Mouse (Mus musculus) right cerebral cortex, adult 18-20 months (tissue): ENCODE data around the gene Mapk8ip3.
"Not testable (repeated sequence)": the region's sequence is repeated elsewhere in the genome, so short reads cannot be mapped to it uniquely, and the experiment has no call there.

ENCODE experiments used
- DNase-seq: peaks from one replicate; pipeline ENCODE4 v3.0.0; 2022; ENCODE audit warnings: mixed read lengths

Mapk8ip3 gene

GRCm38 (mm10) chr17:24936259-24937237 lies at the start of gene Mapk8ip3:
Mapk8ip3 (minus strand) TSS chr17:24936977.
- peak; percentile 98 for DNase-seq

- DNase-seq = no peak
Observed at GRCm38 (mm10) chr17:24960852-24961715, 24.3 kb upstream of the Mapk8ip3 start.

DNA sequence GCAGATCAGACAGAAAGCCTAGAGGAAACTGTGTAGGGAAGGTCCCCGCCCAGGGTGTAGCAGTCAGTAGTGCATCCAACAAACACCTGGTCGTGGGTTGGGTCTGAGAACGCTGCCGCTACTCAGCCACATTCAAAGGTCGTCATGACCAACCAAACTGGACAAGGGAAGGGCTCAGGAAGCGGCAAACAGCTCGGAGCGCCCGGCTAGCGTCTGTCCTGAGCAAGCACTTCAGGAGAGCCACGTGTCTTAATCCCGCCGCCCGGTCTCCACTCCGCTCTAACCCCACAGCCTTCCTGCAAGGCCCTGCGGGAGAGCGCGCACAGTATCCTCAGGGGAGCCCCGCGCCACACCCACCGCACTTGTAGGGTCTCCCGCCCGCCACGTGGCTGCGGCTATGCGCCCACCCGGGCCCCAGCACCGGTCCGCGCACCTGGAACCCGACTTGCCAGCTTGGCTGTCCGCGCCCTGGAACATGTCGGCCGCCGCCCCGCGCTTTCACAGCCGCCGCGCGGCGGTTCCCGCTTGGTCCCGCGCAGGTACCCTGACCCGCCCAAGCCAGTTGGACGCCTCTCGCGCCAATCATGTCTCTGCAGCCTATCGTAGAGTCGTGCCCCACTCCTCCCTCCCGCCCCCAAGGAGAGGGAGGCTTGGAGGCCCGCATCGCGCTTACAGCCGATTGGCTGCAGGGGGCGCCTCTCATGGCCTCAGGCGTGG lies 23.5 kb upstream of the Mapk8ip3 start, which contains the start of gene Jpt2:
Gene Jpt2 (minus strand): TSS at position 555 of the 717 bp plus-strand sequence.
- peak; percentile 98 for DNase-seq

DNA sequence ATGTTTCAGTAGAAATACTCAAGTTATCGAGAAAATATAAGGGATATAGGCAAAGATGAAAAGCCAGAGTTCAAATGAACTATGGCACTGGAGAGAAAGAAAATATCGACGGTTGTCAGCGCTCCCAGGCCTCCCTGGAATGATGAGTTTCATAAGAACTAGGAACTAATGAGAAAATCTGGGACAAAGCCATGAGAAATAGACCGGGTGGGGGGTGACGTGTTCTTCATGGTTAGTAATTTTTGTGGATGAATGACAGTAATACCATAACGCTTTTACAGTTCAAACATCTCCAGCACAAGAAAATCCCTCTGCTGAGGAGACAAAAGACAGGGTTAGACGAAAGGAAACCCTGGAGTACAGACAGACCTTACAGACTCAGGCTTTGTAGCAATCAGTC lies 22.6 kb upstream of the Mapk8ip3 start:
- DNase-seq = no peak

DNA sequence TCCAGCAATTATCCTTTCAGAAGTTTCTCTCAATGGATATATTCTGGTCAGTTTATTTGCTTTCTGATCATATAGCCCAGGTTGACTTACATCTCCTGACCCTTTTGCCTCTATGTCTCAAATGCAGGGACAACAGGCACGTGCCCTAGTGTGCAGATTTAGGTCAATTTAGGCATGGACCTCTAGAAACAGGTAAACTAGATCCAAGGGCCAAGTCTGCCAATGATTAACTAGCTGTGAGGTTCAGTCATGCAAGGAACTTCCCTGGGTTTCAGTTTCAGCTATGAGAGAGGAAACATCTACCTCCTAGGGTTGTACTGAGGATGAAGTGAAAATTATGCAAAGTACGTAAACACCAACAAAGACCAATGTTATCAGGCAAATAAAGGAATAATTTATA lies 16.5 kb upstream of the Mapk8ip3 start:
- DNase-seq = no peak

- no peak for DNase-seq
Observed at GRCm38 (mm10) chr17:24950671-24951070, 13.9 kb upstream of the Mapk8ip3 start.

- DNase-seq = no peak
Observed at GRCm38 (mm10) chr17:24948204-24948603, 11.4 kb upstream of the Mapk8ip3 start.

- not testable (repeated sequence) for DNase-seq
Observed at GRCm38 (mm10) chr17:24943589-24943988, 6.8 kb upstream of the Mapk8ip3 start.

DNA sequence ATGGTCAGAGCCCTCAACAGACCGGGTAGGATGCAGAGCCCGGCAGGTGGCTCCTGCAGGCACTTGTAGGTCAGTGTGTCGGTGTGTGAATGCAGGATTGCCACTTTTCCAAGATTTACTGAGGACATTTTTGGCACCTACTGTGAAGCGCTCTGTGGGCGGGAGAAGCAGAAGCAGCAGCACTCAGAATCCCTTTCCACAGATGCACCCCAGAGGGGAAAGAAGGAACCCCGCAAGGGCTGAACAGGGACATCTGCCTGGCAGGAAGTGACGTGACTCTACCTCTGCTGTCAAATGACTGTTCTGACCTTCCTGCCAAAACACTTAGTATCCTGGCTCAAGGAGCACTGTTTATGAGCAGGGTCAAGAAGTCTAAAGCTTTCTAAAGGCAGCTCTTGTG lies 6.3 kb upstream of the Mapk8ip3 start:
- DNase-seq = peak; percentile 80

- peak; percentile 20 for DNase-seq
Observed at GRCm38 (mm10) chr17:24942453-24942852, 5.7 kb upstream of the Mapk8ip3 start.

GRCm38 (mm10) chr17:24937266-24937665 lies 489 bp upstream of the Mapk8ip3 start:
- no peak for DNase-seq

DNA sequence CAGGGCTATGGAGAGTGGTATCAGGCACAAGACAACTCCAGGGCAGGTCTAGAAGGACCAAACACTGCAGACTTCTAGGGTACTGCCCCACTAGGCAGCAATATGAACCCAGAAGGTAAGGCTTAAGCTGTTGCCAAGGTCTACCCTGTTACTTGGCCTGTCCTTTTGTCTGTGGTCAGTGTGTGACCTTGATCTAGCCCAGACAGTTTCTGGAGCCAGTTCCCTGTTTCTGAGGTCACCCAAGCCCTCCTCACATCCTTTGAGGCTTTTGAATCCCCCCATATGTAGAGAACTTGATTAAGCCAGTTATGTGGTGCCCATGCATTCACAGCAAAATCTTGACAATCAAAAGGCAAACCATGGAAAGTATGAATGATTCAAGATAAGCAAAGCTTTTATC lies 1.1 kb downstream of the Mapk8ip3 start:
- DNase-seq = no peak

- DNase-seq = no peak
Observed at GRCm38 (mm10) chr17:24934926-24935325, 1.9 kb downstream of the Mapk8ip3 start.

DNA sequence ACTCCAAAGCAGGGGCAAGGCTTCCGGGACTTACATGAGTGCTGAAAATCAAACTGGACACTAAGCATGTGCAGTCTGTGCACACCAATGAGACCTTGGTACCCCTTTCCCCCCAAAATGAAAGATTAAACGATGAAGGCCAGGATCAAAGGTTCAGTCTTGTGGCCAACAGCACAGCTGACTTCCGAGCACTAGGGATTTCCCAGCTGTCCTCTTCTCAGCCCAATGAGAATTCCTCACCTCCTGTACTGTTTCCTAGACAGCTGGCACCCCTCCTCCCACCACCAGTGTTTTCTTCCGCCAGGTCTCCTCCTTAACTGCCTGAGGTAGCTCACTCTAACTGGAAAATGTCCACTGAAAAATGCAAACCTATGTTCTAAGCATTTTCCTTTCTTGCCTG lies 3.6 kb downstream of the Mapk8ip3 start:
- no peak for DNase-seq

GRCm38 (mm10) chr17:24932431-24932830 lies 4.3 kb downstream of the Mapk8ip3 start:
- DNase-seq = no peak

- no peak for DNase-seq
Observed at GRCm38 (mm10) chr17:24929506-24929905, 7.3 kb downstream of the Mapk8ip3 start.

- DNase-seq = no peak
Observed at GRCm38 (mm10) chr17:24923246-24923645, 13.5 kb downstream of the Mapk8ip3 start.

DNA sequence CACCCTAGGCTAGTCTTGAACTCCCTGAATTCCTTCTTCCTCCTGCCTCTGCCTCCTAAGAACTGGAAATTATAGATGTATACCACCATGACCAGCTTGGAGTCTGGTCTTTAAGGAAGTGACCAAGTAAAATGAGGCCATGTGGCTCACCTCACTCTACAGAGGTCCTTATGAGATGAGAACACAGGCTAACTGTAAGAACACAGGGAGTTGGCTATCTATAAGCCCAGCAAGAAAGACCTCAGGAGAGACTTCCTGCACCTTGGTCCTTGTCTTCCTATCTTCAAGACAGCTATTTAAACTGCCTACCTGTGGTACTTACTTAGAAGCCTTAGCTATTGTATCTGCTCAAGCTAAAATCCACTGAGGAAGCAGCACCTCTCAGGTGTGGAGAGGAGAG lies 22.8 kb downstream of the Mapk8ip3 start:
- DNase-seq = no peak

- no peak for DNase-seq
Observed at GRCm38 (mm10) chr17:24907591-24907990, 29.2 kb downstream of the Mapk8ip3 start.

DNA sequence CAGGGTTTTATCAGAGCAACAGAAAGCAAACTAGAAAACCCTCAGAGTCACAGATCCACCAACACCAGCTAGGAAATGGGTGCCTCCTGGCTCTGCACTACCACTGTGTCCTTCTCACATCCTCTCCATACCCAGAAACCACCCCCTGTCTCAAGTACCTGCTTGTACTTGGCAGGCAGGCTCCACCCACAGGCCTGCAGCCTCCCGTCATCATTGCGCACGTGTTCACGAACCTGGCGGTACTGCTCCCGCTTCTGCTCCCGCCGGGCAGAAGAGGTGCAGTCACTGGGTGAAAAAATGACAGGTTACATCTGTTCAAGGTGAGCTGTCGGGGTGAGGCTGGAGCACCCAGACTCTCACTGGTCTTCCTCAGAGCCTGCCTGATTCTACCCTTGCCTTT lies 33.0 kb downstream of the Mapk8ip3 start:
- DNase-seq = no peak

DNA sequence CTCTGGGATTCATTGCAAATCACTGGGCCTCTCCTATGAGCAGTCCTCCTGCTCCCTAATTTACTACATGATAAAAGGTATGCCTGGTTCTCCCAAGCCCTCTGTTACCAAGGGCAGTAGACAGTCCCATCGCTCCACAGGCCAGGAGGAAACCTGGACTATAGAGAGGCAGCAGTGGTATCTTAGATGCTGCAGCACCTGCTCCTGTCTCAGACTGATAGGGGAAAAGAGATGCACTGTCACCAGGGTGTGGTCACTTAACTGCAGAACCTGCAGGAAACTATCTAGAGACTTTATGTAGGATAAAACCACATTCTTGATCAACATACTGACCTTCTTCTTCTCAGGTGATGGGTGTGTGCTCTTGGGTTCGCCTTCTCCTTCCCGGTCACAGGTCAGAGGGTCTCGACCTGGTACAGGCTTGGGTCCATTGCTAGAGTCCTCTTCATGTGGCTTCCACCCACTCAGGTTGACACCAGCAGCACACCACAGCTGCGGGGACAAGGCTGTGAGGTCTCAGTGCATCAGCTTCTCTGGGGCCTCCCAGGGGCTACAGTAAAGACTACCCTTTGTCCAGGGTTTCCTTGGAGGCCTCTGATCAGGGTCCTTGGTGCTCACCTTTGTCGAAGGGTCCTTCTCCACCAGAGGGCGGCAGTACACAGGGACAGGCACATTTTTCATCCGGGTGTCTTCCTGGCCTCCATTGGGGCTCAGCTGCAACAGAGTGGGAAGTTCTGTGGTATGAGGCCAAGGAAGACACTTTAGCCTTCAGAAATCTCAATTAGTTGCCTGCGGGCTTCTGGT lies 33.9 kb downstream of the Mapk8ip3 start:
- DNase-seq = no peak

DNA sequence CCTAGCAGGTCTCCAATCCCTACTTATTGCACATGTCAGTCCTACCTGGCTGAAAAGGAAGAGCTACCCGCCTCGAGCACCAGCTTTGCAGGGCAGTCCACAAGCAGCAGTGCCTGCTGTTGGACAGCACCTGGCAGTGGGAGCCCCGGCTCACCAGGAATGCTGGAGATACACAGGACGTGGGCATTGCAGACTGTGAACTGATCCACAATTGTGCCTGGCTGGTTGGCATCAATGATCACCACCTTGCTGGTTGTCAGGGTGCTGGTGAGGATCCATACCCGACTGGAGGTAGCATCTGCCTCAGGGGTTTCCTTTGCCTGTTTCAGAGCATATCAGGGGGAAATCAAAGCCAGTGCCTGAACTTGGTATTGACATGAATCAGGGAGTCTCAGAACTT lies 34.7 kb downstream of the Mapk8ip3 start:
- no peak for DNase-seq
